Mouse (Mus musculus) naive thymus-derived CD4-positive, alpha-beta T cell, adult 2 months (primary cell): ENCODE results near the gene Nfkbia.
A peak's percentile ranks its signal among the peaks of the same experiment; 100 is the strongest.

ENCODE experiments used
- DNase-seq: peaks from one replicate; pipeline ENCODE4 v3.0.0-alpha.2; 2011; ENCODE audit warnings: low read depth

Nfkbia gene

GRCm38 (mm10) chr12:55466088-55466701 is 26.3 kb downstream of the Nfkbia start:
- DNase-seq = peak; percentile 74

GRCm38 (mm10) chr12:55465401-55465983 is 27.0 kb downstream of the Nfkbia start:
- DNase-seq = no peak

- peak; percentile 85 for DNase-seq
These were observed 27.5 kb downstream of the Nfkbia start for GRCm38 (mm10) chr12:55464846-55465361.

GRCm38 (mm10) chr12:55463992-55464845 is 28.2 kb downstream of the Nfkbia start:
- DNase-seq = no peak

- no peak for DNase-seq
These were observed 29.4 kb downstream of the Nfkbia start for GRCm38 (mm10) chr12:55463087-55463486.

- no peak for DNase-seq
These were observed 30.0 kb downstream of the Nfkbia start for GRCm38 (mm10) chr12:55462456-55462855.

GRCm38 (mm10) chr12:55461767-55462166 is 30.7 kb downstream of the Nfkbia start:
- DNase-seq = no peak

GRCm38 (mm10) chr12:55460900-55461299 is 31.5 kb downstream of the Nfkbia start:
- DNase-seq = no peak

GRCm38 (mm10) chr12:55459739-55460138 is 32.7 kb downstream of the Nfkbia start:
- DNase-seq = no peak

- DNase-seq = no peak
These were observed 35.6 kb downstream of the Nfkbia start for GRCm38 (mm10) chr12:55456893-55457292.

- DNase-seq = no peak
These were observed 36.3 kb downstream of the Nfkbia start for GRCm38 (mm10) chr12:55456136-55456535.

- DNase-seq = no peak
These were observed 37.2 kb downstream of the Nfkbia start for GRCm38 (mm10) chr12:55455206-55455605.

- DNase-seq = no peak
These were observed 38.5 kb downstream of the Nfkbia start for GRCm38 (mm10) chr12:55453924-55454323.

- DNase-seq = no peak
These were observed 39.6 kb downstream of the Nfkbia start for GRCm38 (mm10) chr12:55452839-55453238.

GRCm38 (mm10) chr12:55450421-55450820 is 42.0 kb downstream of the Nfkbia start:
- no peak for DNase-seq

- no peak for DNase-seq
These were observed 43.4 kb downstream of the Nfkbia start for GRCm38 (mm10) chr12:55449048-55449447.

- DNase-seq = no peak
These were observed 44.0 kb downstream of the Nfkbia start for GRCm38 (mm10) chr12:55448457-55448856.

GRCm38 (mm10) chr12:55447396-55447760 is 45.1 kb downstream of the Nfkbia start:
- no peak for DNase-seq

GRCm38 (mm10) chr12:55446746-55447395 is 45.6 kb downstream of the Nfkbia start:
- DNase-seq = peak; percentile 86

- DNase-seq = no peak
These were observed 46.1 kb downstream of the Nfkbia start for GRCm38 (mm10) chr12:55446366-55446745.

- DNase-seq = no peak
These were observed 46.9 kb downstream of the Nfkbia start for GRCm38 (mm10) chr12:55445583-55445982.

GRCm38 (mm10) chr12:55444031-55444451 is 48.4 kb downstream of the Nfkbia start:
- peak; percentile 35 for DNase-seq
